Mouse (Mus musculus): ENCODE measurements at regions not wholly inside any gene's neighbourhood (a gene's known extent, or its start where the extent isn't known, plus 50 kb on each side); places are given as distances from the start of the nearest gene placed in this dataset.
"Not testable (repeated sequence)": the region's sequence is repeated elsewhere in the genome, so short reads cannot be mapped to it uniquely, and the experiment has no call there.

GRCm38 (mm10) chr10:25681243-25681642 lies 145.2 kb upstream of the Smlr1 start:
- DNase-seq: peak; percentile 31

DNA sequence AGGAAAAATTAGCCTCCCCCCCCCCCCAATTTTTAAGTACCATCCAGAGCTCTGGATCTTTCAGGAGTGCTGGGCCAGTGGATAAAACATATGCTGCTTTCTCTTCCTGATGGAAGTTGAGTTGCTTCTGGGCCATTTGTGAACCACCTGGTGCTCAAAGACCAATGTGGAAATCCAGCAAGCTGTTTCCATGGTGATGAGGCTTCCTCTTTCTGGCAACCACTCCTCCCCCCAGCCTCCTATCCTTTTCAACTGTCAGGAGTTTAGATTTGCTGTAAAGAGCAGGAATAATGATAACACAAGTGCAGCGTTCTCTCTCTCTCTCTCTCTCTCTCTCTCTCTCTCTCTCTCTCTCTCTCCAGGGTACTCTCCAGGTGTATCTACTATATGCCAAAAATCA lies 141.8 kb upstream of the Smlr1 start:
- DNase-seq: no peak

- DNase-seq: no peak
These were observed 139.3 kb upstream of the Smlr1 start for GRCm38 (mm10) chr10:25675368-25675767.

- no peak for DNase-seq
These were observed 134.0 kb upstream of the Smlr1 start for GRCm38 (mm10) chr10:25670061-25670460.

DNA sequence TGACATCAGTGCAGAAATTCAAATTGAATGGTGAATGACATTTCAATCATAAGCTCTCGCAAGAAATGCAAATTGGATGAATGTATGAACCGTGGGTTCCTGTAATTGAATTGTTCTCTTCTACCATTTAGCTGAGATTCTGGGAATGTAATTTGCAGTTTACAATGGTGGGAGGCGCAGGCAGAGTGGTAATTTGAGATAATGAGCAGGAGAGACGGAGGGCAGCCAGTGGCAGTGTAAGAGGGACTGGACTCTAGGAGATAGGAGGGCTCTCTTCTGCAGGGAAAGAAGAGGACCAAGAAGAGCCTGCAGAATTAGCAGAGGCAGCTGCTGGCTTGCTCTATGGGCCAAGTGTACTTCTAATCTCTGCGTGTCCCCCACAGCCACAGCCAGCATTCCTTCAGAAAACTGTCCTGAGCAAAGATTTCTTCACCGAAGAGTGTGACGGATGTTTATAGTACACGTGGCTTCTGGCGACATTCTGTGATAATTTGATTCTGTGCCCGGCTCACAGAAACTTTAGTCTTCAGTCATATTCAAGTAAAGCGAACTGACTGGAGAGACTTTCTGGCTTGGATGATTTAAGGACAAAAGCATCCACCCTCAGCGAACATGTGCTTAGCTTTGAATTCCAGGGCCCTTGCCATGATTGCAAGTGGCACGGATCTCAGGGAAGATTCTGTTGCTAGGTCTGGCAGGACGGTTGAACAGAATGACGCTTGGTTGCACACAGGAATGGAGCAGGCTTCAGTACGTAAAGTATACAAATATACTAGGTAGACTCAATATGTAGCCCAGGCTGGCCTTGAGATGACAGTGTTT lies 116.9 kb upstream of the Smlr1 start:
- no peak for DNase-seq

DNA sequence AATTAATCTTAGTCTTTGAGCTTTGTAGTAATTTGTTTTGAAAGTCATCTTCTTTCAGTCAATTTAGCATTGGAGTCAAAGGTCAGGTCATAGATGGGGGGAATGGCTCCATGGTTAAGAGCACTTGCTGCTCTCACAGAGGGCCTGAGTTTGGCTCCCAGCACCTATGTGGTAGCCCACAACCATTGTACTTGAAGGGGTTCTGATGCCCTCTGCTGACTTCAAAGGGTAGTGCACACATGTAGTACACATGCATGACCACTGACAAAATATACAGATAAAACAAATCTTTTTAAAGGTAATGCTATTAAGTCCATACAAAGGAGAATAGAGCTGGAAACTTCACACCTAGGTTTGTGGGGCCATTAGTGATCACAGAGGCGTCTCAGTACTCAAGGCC lies 111.7 kb upstream of the Smlr1 start:
- DNase-seq: no peak

DNA sequence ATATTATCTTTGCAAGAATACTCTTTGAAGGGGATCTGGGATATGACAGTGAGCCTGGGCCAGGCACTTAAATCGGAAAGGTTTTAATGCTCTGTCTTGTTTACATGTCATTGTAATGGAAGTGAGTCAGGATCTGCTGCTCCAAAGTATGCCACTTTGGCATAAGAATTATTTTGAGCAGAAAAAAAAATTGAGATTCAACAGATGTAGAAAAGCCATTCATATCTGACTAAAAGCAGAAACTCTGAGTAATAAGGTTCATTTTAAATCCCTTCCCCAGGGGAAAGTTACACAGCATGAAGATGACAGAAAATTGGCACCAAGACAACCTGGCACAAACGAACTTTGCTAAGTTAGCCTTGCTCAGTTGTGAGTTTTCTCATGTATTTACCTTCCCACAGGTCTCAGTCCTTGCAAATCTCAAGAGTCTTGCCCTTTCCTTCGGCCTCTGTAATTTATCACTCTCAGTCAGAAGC lies 107.5 kb upstream of the Smlr1 start:
- no peak for DNase-seq

DNA sequence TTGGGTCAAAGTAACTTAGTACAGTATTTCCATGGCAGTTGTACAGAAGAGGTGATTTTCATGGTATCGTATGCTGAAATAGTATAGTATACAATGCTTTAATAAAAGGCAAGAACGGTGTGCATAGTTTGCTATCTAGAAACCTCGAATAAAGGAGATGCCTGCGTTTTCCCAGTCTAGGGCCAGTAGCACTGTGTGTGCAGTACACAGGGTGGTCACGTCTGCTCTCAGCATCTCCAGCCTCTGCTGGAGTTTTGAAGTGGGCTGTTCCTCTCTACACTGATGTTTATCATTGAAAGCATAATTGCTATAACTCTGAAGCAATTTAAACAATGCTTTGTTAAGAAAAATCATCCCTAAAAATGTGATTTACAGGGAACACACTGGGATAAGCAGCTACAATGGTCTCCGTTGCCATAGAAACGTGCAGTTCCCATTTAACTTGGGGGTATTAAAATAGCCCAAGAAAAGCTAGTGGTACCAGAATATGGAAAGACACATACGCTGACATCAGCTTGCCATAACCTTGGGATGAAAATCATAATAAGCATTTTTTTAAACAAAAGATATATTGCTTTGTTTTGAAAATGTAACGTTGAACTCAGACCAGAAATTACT lies 106.1 kb upstream of the Smlr1 start:
- no peak for DNase-seq

DNA sequence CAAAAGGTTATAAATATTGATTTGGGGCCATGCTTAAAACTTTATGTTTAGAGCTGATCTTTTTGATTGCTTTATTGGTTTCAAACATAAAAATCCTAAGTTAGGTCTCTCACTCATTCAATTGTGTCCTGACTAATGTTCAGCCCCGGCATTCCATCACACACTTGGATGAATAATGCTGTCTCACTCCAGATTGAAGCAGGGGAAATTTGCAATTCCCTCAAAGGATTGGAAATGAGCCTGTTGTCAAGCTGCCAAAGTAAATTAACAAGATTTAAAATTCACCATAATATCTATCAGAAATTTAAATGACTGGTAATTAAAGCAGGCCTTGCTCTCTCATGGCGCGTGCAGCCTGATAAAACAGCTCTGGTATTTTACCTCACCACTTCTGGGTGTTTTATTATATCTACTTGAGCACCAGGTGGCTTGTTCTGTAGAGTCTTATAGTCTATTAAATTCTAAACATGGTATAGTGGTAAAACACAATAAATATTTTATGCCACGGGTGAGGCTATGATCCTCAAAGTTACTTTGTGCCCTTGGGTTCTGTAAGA lies 97.1 kb upstream of the Smlr1 start:
- no peak for DNase-seq

- no peak for DNase-seq
These were observed 96.2 kb upstream of the Smlr1 start for GRCm38 (mm10) chr10:25632306-25632705.

DNA sequence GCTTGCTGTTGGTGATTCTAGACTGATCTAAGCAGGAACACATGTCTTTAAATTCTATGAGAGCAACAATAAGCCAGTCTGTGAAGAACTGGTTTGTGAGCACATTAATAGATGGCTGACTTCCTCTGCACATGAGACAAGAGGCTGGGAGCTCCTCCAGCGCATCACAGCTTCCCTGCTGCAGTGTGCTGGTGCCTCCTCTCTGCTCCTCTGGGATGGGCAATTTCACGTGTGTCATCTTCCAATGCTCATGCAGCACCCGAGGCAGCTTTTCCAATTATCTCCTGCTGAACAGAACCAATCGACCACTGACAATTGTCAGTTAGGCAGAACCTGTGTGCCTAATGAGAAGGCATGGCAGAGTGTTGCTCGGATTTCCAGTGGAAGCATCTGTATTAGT lies 86.5 kb upstream of the Smlr1 start:
- DNase-seq: no peak

- not testable (repeated sequence) for DNase-seq
These were observed 85.7 kb upstream of the Smlr1 start for GRCm38 (mm10) chr10:25621747-25622134.

GRCm38 (mm10) chr10:25620939-25621746 lies 85.1 kb upstream of the Smlr1 start:
- DNase-seq: no peak

DNA sequence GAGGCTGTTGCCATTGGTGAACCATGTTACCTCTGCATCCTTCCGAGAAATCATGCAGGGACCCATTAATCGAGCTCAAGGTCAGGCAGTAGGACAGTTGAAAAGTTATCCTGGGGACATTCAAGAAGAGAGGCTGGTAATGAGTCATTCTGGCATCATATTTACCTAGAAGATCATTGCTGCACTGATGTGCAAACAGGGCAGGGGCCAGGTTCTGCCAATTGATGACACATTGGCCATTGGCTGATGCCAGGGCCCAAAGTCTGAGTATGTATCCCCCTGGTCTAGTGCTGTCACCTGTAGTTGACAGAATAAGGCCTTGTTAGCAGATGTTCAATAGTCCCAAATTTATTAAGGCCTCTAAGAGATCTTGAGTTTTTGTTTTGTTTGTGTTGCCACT lies 83.6 kb upstream of the Smlr1 start:
- no peak for DNase-seq

DNA sequence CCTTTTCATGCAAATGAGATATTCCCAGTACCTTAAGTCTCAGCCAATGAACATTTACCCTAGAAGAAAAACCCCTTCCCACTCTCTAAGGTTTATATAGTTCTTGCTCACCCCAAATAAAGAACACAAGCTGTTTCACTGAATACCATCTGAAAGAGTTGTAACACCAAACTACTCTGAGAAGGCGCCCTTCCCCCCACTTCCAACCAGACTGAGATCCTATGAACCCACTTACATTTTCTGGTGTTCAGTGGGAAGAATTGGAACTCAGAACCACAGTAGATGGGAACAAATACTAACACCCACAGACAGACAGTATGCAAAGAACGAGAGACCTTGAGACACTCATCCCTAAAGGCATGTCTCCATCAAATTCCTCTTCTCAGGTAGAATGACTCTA lies 65.4 kb upstream of the Smlr1 start:
- DNase-seq: no peak

DNA sequence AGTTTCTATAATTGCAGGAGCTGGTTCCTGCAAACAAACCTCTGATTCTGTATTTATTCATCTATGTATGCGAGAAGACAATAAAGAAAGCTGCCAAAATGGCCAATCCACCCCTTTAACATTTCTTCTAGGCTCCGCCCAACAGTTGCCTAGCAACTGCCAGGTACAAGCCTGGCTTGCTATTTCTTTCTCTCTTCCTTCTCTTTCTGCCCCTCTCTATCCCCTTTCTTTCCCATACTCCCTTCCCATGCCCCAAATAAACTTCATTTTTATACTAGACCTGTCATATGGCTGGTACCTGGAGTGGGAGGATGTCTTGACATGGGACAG lies 53.2 kb upstream of the Smlr1 start:
- no peak for DNase-seq

GRCm38 (mm10) chr10:25588611-25589315 lies 52.7 kb upstream of the Smlr1 start:
- no peak for DNase-seq
